Mouse (Mus musculus): ENCODE results near the gene Sdhaf3.

DNA sequence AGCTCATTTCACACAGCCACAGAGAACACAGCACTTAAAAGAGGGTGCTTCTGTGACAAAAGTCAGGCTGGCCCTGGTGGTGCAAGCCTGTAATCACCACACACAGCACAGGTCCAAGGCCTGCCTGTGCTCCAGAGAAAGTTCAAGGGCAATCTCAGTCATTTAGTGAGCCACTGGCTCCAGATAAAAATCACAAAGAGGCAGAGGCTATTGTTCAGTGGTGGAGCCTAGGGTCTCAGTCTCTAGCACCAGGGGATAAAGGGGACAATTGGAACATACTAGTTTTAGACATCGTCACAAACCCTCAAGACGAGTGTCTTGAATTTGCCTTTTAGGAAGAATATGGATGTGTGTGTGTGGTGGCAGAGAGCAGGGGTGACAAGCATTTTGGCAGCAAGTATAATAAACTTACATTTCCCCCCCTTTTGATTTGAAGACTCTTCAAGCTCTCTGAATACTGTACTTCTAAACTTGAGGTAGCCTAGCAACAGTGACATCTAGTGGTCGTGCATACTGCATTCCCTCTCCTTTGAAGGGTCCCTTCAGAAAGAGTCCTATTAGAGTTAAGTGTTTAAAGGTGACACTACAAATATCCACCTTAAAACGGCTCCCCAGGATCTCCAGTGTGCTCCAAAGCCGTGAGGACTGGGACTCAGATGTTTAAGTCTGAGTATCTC, 40.8 kb upstream of the Sdhaf3 start:
- TF ChIP-seq POLR2A (IDR thresholded peaks at IDR 0.05; ENCODE audit: borderline replicate concordance, insufficient read depth, low read length) (no peak), CTCF (IDR thresholded peaks at IDR 0.05; ENCODE audit: borderline replicate concordance, insufficient read depth, low read depth, low read length) (peak; percentile 36; the same call in 1 of the 2 replicates)

Measured in cerebellum, adult 2 months (tissue).